Mouse (Mus musculus) retina, postnatal 7 days (tissue): ENCODE results near the gene Tusc2.

Experiments
- DNase-seq: peaks from one replicate; pipeline ENCODE4 v3.0.0-alpha.2; 2012; ENCODE audit warnings: low read depth, low spot score

Tusc2 gene

DNA sequence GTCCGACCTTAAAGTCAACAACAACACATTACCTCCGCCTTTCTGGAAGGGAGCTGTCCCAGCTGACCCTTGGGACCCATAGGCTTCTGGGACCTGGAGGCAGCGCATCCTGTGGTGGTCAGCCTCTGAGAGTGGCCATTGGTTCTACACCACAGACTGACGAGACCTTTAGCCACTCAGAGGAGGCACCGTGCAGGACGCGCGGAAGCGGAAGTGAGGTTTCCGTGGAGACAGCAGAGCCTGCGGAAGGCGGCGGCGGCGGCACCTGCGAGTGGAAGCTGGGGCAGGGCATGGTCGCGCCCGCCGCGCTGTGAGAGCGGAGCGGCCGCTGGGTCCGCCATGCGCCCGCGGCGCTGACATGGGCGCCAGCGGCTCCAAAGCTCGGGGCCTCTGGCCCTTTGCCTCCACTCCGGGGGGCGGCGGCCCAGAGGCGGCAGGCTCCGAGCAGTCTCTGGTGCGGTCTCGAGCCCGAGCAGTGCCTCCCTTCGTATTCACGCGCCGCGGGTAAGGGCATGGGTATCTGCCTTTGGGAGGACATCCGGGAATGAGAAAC is at the start of gene Tusc2:
Tusc2 (plus strand) TSS at position 227 of the 553 bp plus-strand sequence.
- peak; percentile 91 for DNase-seq

DNA sequence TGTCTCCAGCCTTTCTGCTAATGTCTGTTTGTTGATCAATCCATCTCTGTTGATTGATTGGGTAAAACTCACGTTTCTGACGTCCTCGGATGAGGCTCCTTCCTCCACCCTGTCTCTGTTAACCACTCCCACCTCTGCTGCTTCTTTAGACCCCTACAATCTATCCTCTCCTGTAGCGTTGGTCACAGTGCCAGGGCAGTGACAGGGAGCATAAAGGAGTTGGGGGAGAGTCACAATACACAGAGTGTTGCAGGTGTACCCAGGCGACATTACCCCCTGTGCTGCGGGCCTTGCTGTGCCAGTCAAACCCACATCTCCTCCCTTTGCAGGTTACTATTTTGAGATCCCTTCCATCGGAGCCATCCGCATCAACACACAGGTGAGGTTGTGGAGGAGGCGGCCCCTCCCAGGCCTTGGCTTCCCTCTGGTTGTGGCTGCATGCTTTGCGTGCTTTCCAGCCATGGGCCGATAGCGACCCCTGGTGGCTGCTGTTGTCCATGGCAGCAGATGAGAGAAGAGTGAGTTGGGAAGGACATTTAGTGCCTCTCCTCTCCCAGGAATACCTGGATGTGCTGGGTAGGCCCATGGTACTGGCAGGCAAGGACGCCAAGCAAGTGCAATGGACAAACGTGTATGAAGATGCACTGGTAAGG is 48.6 kb upstream of the Tusc2 start:
- peak; percentile 83 for DNase-seq

DNA sequence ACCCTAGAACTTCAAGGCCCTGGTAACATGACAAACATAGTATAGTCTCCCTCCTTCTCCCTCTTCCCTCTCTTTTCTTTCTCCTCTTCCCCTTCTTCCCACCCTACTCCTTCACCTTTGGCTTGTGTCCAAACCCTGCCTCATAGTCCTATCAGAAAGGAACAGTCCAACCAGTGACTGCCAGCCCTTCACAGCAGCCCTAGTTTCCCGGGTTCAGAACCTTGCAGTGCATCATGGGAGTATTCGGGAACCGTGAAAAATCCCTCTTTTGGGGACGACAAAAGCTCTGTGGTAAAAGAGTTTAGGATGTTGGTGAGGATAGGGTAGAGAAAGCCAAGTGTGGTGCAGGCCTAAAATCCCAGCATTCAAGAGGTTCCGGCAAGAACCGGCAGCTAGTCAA is 42.7 kb upstream of the Tusc2 start:
- DNase-seq, result no peak

DNA sequence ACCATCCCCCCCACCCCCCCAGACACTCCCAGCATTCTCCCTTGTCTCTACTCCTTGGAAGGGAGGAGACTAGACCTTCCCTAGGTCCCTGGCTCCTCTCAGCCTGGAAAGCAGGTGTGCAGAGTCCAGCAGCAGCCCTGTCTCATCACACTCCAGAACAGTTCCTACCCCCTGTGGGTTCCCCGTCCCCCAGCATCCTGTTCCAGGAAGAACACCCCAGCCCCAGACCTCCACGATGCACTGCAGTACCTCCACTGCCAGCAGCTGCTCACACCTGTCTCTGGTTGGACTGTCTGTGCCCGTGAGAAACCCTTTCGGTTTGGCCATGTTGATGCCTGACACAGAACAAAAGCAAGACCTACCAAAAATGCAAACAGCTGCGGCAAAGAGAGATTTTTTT is 41.9 kb upstream of the Tusc2 start:
- no peak for DNase-seq

DNA sequence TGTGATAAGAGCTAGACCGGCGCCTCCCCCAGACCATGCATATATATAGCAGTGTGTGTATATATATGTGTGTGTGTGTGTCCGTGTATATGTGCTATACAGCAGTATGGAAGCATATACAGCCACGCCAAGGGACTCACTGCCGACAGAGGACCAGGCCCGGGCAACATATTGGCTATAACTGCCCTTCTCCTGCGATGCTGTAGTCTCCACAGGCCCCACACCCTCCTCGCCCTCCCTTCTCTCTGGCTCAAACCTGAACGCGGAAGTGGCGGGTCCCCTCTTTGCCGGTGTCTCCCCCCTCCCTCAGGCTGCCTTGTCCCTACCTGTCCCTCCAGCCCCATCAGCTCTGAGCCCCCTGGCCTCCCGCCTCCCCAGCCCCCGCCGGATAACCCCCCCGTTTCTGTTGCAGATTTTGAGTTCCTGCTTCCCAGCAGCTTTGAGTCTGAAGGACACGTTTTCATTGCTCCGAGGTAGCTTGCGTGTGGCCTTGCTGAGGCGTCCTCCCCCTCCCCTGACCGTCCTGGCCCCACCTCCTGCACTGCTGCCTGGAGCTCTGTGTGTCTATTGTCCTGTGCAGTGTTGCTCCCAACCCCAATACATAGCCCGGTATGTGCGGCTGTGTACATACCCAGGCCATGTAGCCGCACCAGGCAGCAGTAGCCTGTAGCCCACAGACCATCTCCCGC is 41.2 kb upstream of the Tusc2 start:
- no peak for DNase-seq

DNA sequence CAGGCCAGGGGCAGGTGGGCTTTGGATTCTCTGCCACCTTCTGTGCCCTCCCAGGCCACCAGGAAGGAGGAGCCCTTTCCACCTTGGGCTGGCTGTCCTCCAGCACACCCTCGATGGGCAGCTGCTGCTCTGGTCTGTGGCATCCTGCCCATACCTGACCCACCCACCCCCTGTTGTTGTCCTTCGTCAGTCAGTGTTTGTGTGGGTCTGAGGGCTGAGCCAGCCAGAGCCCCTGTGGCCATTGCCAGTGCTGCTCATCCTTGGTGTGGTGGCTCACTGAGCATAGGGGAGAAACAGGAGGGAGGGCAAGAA is 40.7 kb upstream of the Tusc2 start:
- DNase-seq, result no peak

DNA sequence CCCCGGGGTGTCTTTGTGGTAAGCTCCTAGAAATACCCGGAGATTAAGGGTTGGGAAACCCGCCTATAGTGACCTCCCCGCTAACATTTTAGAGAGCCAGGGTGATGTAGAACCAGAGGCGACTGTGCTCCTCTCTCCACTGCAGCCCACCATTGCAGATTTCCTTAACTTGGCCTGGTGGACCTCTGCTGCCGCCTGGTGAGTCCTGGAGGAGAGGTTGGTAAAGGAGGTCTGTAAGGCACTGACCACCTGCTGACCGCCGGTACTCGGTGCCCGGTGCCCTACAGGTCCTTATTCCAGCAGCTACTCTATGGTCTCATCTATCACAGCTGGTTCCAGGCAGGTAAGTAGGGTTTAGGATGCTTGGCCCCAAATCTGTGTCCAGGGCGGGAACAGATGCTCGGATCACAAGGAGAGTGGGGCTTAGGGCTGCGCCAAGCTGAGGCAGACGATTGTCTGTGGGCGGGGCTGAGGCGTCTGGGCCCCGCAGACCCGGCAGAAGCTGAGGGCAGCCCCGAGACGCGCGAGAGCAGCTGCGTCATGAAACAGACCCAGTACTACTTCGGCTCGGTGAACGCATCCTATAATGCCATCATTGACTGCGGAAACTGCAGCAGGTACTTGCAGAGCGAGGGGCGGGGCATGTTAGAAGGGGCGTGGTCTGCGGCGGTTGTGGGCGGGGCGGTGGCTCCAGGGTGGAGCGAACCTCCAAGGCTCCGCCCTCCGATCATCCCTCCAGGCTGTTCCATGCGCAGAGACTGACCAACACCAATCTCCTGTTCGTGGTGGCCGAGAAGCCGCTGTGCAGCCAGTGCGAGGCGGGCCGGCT is 36.6 kb upstream of the Tusc2 start:
- peak; percentile 75 for DNase-seq

DNA sequence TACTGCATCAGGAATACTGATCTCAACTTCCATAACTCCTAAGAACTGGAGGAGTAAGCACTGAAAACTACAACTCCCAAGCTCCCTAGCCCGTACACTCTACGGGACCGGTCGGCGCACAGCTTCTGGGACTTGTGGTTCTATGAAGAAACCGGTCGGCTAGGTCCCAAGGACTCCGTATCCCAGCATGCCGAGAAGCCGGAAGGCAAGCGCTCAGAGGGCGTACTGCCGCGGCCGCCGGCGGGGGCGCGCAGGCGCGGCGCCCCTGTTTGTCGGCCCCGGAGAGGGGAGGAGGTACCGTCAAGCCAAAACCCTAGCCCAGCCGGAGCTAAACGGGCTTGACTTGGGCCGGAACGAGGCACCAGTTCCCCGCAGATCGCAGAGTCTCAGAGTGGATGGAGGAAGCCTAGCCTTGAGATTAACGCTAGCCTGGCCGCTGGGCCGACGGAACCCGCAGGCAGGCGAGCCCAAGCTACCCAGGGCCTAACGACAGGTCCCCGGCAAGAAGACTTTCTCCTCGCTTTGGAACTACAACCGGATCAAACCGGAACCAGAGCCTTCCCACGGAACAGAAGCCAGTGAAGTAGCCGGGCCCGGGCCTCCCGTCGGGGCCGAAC is 29.2 kb upstream of the Tusc2 start, which contains the start of gene Tmem115:
Tmem115 (plus strand) TSS at position 155 of the 617 bp plus-strand sequence.
- DNase-seq, result peak; percentile 88

DNA sequence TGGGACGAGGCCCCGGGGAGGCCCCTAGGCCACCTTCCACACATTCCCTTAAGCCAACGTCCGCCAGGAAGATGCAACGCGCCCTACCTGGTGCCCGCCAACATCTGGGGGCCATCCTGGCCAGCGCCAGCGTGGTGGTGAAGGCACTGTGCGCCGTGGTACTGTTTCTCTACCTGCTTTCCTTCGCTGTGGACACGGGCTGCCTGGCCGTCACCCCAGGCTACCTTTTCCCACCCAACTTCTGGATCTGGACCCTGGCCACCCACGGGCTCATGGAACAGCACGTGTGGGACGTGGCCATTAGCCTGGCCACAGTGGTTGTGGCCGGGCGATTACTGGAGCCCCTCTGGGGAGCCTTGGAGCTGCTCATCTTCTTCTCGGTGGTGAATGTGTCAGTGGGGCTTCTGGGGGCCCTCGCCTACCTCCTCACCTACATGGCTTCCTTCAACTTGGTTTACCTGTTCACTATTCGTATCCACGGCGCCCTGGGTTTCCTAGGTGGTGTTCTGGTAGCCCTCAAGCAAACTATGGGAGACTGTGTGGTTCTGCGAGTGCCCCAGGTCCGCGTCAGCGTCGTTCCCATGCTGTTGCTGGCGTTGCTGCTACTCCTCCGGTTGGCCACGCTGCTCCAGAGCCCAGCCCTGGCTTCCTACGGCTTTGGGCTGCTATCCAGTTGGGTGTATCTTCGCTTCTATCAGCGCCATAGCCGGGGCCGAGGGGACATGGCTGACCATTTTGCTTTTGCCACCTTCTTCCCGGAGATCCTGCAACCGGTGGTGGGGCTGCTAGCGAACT is 28.4 kb upstream of the Tusc2 start:
- no peak for DNase-seq

DNA sequence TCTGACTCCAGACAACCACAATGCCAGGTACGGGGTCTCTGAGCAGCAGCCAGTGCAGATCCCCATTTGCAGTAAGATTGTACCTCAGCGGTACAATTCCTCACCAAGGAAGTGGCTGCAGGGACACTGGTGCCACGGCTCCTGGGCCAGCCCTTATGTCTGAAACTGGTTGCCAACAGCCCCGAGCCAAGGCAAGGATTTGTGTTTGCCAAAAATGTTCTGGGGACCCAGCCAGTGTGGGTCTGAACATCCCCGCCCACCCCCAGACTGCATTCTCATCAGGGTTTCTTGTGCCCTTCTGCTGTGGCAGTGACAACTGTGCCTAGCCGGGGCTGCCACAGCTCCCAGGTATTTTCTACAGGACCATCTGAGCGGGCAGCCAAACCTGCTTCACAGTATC is 24.8 kb upstream of the Tusc2 start:
- no peak for DNase-seq

DNA sequence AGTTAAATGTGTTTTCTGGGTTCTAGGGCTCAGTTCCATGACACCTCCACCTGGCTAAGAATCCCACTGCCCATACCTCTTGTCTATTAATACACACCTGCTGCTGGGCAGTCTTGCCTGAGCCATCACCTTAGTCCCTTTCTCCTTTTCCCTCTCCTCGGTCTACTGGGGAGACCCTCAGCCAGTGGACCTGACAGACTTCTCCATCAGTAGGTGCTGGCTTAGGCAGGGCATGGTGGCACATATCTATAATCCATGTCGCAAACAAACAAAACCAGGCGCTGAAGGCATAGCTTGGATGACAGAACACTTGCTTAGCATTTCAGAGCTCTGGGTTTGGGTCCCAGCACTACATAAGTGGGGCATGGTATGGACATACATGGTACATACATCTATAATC is 24.3 kb upstream of the Tusc2 start:
- DNase-seq, result no peak

DNA sequence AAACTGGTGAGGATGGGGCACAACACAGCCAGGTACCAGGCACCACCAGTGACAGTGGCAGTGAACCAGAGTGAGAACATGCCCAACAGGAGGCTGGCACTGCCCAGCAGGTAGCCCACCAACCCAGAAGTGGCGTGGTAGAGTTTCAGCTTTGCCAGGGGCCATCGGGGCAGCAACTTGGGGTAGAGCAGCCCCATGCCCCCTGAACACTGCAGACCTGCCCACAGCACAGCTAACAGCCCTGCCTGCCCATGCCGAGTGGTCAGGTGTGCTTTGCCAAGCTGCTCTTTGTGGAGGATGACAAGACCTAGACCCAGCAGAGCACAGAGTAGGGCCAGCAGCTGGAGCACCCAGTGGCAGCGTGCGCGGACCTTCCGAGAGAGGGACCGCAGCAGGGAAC is 23.1 kb upstream of the Tusc2 start:
- no peak for DNase-seq

DNA sequence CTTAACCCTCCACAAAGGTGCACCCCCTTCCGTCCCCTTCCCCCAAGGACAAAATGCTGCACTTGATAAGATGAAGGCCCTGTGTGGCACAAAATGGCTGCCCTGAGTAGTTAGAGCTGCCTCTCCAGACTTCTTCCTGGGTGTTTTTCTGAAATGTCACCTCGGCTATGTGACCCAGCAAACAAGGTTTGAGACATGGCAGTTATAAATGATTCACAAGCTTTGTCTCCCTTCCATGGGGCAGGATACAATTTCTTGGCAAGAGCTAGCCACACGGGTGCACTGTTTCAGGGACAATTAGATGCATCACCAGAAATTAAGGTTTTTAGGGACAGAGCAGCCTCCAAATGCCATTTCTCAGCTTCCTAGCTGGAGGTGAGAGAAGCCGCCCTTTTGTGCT is 22.6 kb upstream of the Tusc2 start:
- DNase-seq, result no peak

DNA sequence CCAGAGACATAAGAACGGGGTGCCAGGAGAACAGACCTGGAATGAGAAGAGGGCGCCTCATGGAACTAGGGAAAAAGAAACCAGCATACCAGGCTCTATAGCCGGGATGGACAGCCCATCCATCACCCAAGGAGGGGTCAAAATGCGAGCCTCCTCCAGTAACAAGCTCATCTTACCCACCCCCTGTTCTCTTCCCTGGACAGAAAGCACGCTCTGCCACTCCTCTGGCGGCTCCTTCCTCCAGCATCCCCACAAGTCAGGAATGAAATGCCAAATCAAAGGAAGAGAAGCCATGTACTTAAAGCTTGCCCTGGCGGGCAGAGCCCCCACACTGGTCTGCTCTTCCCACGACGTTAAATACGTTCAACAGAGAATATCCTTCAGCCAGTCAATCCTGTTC is 22.1 kb upstream of the Tusc2 start:
- DNase-seq, result no peak

DNA sequence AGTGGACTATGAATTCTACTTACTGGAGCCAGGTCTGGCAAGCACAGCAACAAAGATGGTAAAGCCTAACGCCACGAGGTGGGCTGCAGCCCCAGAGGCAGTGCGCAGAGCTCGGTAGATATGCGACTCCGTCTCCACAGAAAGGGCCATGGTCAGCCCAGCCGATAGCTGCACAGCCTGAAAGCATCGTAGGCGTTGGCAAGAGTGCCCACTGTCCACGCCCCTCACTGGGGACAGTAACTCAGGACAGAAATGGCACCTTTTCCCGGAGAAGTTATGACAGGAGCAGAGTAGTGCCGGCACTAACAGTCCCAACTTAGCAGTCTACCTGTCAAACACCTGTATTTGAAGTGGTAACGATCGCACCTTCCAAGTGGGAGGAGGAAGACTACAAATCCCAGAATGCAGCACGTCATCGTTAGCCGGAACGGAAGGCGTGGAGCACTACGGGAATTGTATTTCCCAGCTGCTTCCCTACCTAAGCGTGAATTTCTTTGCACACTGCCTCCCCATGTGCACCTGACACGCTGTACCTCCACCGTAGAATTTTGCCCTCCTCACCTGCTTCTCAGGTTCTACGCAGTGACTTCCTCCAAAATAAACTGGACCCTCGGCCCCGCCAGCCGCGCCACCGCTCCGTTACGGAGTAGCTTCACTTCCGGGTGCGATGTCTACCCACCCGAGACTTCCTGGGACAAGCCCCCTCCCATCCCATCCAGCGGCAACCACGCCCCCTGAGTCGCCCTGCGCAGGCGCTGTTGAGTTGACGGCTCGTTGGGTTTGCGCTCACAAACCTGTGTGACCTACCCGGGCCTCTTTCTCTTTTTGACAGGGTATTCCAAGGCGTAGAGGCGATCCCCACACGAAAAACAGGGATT is 21.3 kb upstream of the Tusc2 start, which contains the start of the genes Cyb561d2 and Nprl2:
Cyb561d2 (minus strand) TSS at position 720 of the 878 bp plus-strand sequence.
Nprl2 (plus strand) TSS at position 753 of the 878 bp plus-strand sequence.
- peak; percentile 87 for DNase-seq

DNA sequence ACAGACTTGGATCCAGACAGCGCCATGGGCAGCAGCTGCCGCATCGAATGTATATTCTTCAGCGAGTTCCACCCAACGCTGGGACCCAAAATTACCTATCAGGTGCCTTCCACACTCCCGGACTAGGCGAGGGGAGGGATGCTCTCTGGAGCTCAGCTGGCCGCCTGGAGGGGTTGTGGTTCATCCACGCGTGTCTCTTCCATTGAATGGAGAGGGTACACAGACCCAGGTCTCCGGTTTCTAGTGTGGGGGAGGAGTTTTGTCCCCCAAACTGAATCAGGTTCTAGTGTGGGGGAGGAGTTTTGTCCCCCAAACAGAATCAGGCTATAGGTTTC is 20.7 kb upstream of the Tusc2 start:
- DNase-seq, result no peak

DNA sequence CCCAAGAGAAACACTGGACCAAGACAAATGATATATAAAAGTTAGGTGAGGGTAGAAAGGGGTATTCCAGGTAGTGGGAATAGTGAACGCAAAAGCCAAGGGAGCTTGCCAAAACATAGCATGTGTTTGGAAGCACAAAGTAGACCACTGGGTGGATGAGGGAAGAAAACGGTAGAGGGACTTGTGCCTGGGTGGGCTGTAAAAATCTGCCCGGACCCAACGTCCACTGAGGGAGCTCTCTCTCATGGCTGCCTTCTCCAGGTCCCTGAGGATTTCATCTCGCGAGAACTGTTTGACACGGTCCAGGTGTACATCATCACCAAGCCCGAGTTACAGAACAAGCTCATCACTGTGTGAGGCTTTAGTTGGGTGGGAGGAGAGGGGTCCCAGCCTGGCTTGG is 20.3 kb upstream of the Tusc2 start:
- DNase-seq, result no peak

DNA sequence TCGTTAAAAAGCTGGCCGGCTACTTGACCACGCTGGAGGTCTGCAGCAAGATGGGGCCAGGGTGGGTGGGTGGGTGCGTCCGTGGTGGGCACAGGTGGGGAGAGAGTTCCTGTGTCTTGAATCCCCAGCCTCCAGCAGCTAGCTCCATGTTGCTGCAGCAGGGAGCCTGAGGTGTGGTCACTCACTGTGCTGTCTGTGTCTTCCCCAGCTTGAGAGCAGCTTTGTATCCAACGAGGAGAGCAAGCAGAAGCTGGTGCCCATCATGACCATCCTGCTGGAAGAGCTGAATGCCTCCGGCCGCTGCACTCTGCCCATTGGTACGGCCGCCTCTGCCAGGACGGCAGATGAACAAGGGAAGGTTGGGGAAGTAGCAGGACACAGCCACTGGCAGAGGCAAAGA is 19.8 kb upstream of the Tusc2 start:
- no peak for DNase-seq

DNA sequence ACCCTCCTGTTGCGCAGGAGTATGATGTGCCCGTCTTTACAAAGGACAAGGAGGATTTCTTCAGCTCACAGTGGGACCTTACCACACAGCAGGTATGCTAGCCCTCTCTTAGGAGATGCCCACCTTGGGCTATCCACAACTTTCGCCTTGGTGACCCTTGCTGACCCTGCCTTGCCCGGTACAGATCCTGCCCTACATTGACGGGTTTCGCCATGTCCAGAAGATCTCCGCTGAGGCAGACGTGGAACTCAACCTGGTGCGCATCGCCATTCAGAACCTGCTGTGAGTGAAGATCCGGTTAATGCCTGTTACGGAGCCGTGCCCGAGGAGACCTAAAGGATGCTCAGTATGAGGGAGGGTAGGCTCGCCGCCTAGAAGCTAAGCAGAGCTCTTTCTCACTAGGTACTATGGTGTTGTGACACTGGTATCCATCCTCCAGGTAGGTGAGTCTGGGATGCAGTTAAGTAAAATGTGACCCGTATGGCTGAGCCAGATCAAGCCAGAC is 18.8 kb upstream of the Tusc2 start:
- no peak for DNase-seq

DNA sequence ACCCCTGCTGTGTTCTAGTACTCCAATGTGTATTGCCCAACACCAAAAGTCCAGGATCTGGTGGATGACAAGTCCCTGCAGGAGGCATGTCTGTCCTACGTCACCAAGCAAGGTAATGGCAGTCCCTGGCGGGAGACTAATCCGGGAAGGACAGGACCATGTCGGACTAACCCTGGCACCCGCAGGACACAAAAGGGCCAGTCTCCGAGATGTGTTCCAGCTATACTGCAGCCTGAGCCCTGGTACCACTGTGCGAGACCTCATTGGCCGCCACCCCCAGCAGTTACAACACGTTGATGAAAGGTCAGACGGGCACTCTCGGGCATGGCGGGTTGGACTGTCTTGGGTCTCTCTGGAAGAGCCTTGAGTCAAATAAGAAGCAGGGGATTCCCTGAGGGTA is 18.3 kb upstream of the Tusc2 start:
- no peak for DNase-seq
